Mouse (Mus musculus): ENCODE measurements around the gene Uri1. TPM values are rescaled to one million over a fixed set of nuclear protein-coding genes. Genes with fewer than 3 reads are reported as not detected.

The Uri1 gene
- polyA plus RNA-seq, 1 experiment = 16.0 TPM

GRCm38 (mm10) chr7:37929738-37930137 lies 93.6 kb downstream of the Uri1 start:
- Histone ChIP-seq H3K4me3 (replicated peaks; ENCODE audit: control insufficient read depth, low read depth, low read length) (no peak overlapping the region), H3K27ac (ENCODE audit: control insufficient read depth, insufficient read depth, low read depth, low read length, poor library complexity) (no peak overlapping the region), H3K4me1 (ENCODE audit: control insufficient read depth, insufficient read depth, low read length) (peaks cover 2% of the 10 kb centered on the region; the same call in 1 of the 2 replicates)
- 72% methylated on average over 5 of the region's 5 CpGs for WGBS
- TF ChIP-seq POLR2A (IDR thresholded peaks at IDR 0.05; ENCODE audit: borderline replicate concordance, control insufficient read depth, low read depth, low read length) = no peak
- TF ChIP-seq CTCF (IDR thresholded peaks at IDR 0.05; ENCODE audit: control insufficient read depth, insufficient read depth, low read length) = no peak

GRCm38 (mm10) chr7:37922999-37923398 lies 100.4 kb downstream of the Uri1 start:
- Histone ChIP-seq H3K27ac (ENCODE audit: control insufficient read depth, insufficient read depth, low read depth, low read length, poor library complexity) (no peak overlapping the region), H3K4me3 (replicated peaks; ENCODE audit: control insufficient read depth, low read depth, low read length) (no peak overlapping the region), H3K4me1 (ENCODE audit: control insufficient read depth, insufficient read depth, low read length) (no peaks in the 10 kb centered on the region)
- WGBS = 73% methylated on average over 4 of the region's 4 CpGs
- TF ChIP-seq CTCF (IDR thresholded peaks at IDR 0.05; ENCODE audit: control insufficient read depth, insufficient read depth, low read length) (no peak), POLR2A (IDR thresholded peaks at IDR 0.05; ENCODE audit: borderline replicate concordance, control insufficient read depth, low read depth, low read length) (no peak)

DNA sequence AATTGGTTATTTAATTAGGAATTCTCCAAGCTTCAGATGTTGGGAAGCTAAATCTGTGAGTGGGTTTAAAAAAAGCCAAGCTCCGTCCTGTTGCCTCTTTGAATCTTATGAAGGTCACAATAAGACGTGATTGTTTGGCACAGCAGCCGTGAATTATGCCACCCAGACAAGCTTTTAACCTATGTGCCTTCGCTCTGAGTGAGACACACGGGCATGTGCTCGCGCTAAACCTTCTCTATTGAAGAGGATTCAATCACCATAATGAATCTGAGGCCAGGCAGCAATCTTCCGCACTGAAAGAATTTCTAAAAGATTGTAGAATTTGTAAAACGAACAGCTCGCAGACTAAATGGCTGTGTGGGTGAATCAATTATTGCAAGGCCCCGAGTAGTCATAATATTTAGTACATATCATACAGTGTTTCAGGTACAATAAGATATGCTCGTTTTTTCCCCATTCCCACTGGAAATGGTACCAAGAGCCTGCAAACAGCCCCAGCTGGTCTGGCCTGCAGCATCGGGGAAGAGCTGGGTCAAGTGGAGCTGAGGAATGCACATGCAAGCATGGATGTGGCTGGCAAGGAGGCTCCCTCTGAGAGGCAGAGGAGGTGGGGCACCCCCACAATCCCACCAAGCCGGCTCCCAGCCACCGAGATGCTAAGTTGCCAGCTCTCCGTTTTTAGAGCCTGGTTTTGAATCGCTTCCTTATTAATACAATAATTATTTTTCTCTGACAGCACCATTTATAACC lies 101.5 kb downstream of the Uri1 start:
- TF ChIP-seq POLR2A (IDR thresholded peaks at IDR 0.05; ENCODE audit: borderline replicate concordance, control insufficient read depth, low read depth, low read length) (no peak), CTCF (IDR thresholded peaks at IDR 0.05; ENCODE audit: control insufficient read depth, insufficient read depth, low read length) (no peak)
- no peak overlapping the region for H3K4me3 ChIP-seq (replicated peaks; ENCODE audit: control insufficient read depth, low read depth, low read length)
- WGBS = 84% methylated on average over 17 of the region's 17 CpGs
- no peaks in the 10 kb centered on the region for H3K4me1 ChIP-seq (ENCODE audit: control insufficient read depth, insufficient read depth, low read length)
- no peak overlapping the region for H3K27ac ChIP-seq (ENCODE audit: control insufficient read depth, insufficient read depth, low read depth, low read length, poor library complexity)

GRCm38 (mm10) chr7:37918926-37919325 lies 104.4 kb downstream of the Uri1 start:
- Histone ChIP-seq H3K4me3 (replicated peaks; ENCODE audit: control insufficient read depth, low read depth, low read length) (no peak overlapping the region), H3K27ac (ENCODE audit: control insufficient read depth, insufficient read depth, low read depth, low read length, poor library complexity) (no peak overlapping the region), H3K4me1 (ENCODE audit: control insufficient read depth, insufficient read depth, low read length) (no peaks in the 10 kb centered on the region)
- no peak for TF ChIP-seq POLR2A (IDR thresholded peaks at IDR 0.05; ENCODE audit: borderline replicate concordance, control insufficient read depth, low read depth, low read length)
- TF ChIP-seq CTCF (IDR thresholded peaks at IDR 0.05; ENCODE audit: control insufficient read depth, insufficient read depth, low read length) = no peak
- 58% methylated on average over 10 of the region's 10 CpGs for WGBS

DNA sequence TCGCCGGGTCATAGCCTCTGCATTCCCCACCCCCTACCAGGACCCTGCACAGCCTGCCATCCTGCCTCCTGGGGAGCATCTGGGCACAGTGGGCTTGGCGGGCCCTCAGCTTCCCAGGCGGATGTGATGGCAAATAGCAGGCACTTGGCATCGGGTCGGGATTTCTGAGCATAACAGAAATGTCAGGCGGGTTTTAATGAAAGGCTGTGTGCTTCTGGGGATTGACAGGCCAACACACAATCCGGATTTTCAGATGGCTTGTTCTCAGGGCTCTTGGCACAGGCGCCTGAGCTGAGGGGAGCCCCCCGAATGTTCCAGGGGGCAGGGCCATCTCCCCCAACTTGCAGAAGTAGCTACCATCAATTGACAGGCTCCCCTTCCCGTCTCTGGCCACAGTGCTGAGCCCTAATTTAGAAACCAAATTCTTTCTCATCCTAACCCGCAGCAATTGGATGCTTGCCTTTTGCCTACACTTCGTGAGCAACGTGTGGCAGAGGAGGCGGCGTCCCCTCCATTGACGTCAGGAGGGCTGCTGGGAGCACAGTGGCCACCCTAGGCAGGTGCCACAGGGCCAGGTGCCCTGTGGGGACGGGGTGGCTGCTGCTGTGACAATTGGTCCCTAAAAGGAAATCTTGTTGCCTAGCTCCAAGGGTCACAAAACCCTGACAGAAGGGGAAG lies 106.5 kb downstream of the Uri1 start:
- TF ChIP-seq CTCF (IDR thresholded peaks at IDR 0.05; ENCODE audit: control insufficient read depth, insufficient read depth, low read length) = no peak
- no peak for TF ChIP-seq POLR2A (IDR thresholded peaks at IDR 0.05; ENCODE audit: borderline replicate concordance, control insufficient read depth, low read depth, low read length)
- WGBS = 67% methylated on average over 18 of the region's 18 CpGs
- Histone ChIP-seq H3K4me3 (replicated peaks; ENCODE audit: control insufficient read depth, low read depth, low read length) (no peak overlapping the region), H3K4me1 (ENCODE audit: control insufficient read depth, insufficient read depth, low read length) (no peaks in the 10 kb centered on the region), H3K27ac (ENCODE audit: control insufficient read depth, insufficient read depth, low read depth, low read length, poor library complexity) (no peak overlapping the region)

GRCm38 (mm10) chr7:37911802-37912122 lies 111.6 kb downstream of the Uri1 start:
- 68% methylated on average over 3 of the region's 3 CpGs for WGBS
- TF ChIP-seq POLR2A (IDR thresholded peaks at IDR 0.05; ENCODE audit: borderline replicate concordance, control insufficient read depth, low read depth, low read length) = no peak
- no peak for TF ChIP-seq CTCF (IDR thresholded peaks at IDR 0.05; ENCODE audit: control insufficient read depth, insufficient read depth, low read length)
- Histone ChIP-seq H3K4me1 (ENCODE audit: control insufficient read depth, insufficient read depth, low read length) (no peaks in the 10 kb centered on the region), H3K4me3 (replicated peaks; ENCODE audit: control insufficient read depth, low read depth, low read length) (no peak overlapping the region), H3K27ac (ENCODE audit: control insufficient read depth, insufficient read depth, low read depth, low read length, poor library complexity) (no peak overlapping the region)

DNA sequence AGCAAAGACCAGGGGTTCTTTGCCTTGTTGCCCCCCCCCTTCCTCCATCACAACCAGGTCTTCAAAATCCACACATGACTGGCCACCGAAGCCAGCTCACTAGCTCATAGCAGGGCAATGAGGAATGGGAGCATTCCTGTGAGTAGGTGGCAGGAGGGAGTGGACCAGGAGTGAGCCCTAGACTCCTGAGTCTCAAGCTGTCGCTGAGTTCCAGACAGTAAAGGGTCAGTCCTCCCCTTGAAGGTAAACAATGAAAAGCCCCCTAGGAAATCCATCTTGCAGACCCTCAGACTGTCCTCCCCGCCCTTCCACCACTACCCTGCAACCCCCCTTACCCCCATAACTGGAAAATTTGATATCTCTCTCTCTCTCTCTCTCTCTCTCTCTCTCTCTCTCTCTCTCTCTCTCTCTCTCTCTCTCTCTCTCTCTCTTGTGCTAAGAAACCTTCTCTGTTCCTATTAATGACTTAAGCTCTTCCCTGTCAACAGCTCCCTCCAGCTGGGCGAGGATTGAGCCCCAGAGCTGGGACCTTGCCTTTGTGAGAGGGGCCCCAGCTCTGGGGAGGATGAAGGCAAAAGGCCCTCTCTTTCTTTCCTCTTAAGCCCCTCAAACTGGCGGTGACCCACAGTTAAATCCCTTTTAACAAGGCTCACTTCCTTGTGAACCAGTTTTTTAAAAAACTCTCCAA lies 112.1 kb downstream of the Uri1 start:
- no peak overlapping the region for H3K4me3 ChIP-seq (replicated peaks; ENCODE audit: control insufficient read depth, low read depth, low read length)
- H3K27ac ChIP-seq (ENCODE audit: control insufficient read depth, insufficient read depth, low read depth, low read length, poor library complexity) = no peak overlapping the region
- H3K4me1 ChIP-seq (ENCODE audit: control insufficient read depth, insufficient read depth, low read length) = no peaks in the 10 kb centered on the region
- 60% methylated on average over 5 of the region's 5 CpGs for WGBS
- TF ChIP-seq CTCF (IDR thresholded peaks at IDR 0.05; ENCODE audit: control insufficient read depth, insufficient read depth, low read length) (no peak), POLR2A (IDR thresholded peaks at IDR 0.05; ENCODE audit: borderline replicate concordance, control insufficient read depth, low read depth, low read length) (no peak)

DNA sequence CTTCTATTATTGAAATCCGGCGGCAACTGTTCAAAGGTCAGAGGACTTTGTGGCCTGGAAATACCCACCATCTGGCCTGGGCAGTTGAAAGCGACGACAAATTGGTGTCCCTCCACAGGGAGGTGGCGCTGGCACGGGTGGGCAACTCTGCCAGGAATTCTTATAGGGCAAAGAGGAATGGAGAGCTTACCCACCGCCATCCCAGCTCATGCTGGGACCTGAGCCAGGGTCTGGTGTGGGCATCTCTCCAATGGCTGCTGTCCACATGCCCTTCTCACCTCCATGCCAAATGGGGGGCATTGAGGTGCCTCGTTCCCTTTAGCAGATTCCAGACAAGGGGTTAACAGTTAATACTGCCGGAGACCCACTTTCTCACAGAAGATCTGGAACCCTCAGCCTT lies 113.2 kb downstream of the Uri1 start:
- Histone ChIP-seq H3K27ac (ENCODE audit: control insufficient read depth, insufficient read depth, low read depth, low read length, poor library complexity) (no peak overlapping the region), H3K4me3 (replicated peaks; ENCODE audit: control insufficient read depth, low read depth, low read length) (no peak overlapping the region), H3K4me1 (ENCODE audit: control insufficient read depth, insufficient read depth, low read length) (no peaks in the 10 kb centered on the region)
- 86% methylated on average over 9 of the region's 9 CpGs for WGBS
- TF ChIP-seq CTCF (IDR thresholded peaks at IDR 0.05; ENCODE audit: control insufficient read depth, insufficient read depth, low read length) (no peak), POLR2A (IDR thresholded peaks at IDR 0.05; ENCODE audit: borderline replicate concordance, control insufficient read depth, low read depth, low read length) (no peak)

Other genes with a start within 250 kb of the Uri1 start
- gene Zfp536, start 249.9 kb downstream of the Uri1 start, polyA plus RNA-seq (2011; ENCODE audit: insufficient read depth, insufficient read length, low replicate concordance, missing spikeins) = not detected in 2 replicates
- 54.8 and 58.5 TPM in 2 replicates for gene Ccne1, start 84.0 kb upstream of the Uri1 start, polyA plus RNA-seq (2011; ENCODE audit: insufficient read depth, insufficient read length, low replicate concordance, missing spikeins)
- gene 1600014C10Rik, start 159.7 kb upstream of the Uri1 start, polyA plus RNA-seq (2011; ENCODE audit: insufficient read depth, insufficient read length, low replicate concordance, missing spikeins) = 15.1 and 22.2 TPM in 2 replicates
- gene Plekhf1, start 204.5 kb upstream of the Uri1 start, polyA plus RNA-seq (2011; ENCODE audit: insufficient read depth, insufficient read length, low replicate concordance, missing spikeins) = 0.61 and 1.1 TPM in 2 replicates
- 8.4 and 24.1 TPM in 2 replicates for gene Pop4, start 247.9 kb upstream of the Uri1 start, polyA plus RNA-seq (2011; ENCODE audit: insufficient read depth, insufficient read length, low replicate concordance, missing spikeins)